Mouse (Mus musculus) left cerebral cortex, adult 11 months (tissue): ENCODE results near the gene Acot3.
"Not testable (repeated sequence)": the region's sequence is repeated elsewhere in the genome, so short reads cannot be mapped to it uniquely, and the experiment has no call there.

Source experiments
- DNase-seq: peaks from one replicate; pipeline ENCODE4 v3.0.0; 2022; ENCODE audit warnings: low spot score

The Acot3 gene

DNA sequence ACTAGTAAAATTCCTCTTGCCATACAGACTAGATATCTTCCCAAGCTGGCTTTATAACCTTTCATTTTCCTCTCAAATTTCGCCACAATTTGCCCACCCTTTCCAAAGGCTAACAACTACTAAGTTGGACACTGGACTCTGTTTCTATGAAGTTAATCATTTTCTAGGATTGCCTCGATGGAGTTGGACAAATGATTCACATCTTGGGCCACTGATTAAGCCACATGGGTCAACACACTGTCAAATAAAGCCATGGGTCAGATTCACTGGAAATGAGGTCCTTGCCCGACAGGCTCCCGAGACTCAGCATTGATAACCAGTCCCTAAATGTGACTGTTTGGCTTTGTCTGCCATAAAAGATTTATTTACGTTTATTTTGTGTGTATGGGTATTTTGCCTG, 9.7 kb upstream of the Acot3 start:
- no peak for DNase-seq

DNA sequence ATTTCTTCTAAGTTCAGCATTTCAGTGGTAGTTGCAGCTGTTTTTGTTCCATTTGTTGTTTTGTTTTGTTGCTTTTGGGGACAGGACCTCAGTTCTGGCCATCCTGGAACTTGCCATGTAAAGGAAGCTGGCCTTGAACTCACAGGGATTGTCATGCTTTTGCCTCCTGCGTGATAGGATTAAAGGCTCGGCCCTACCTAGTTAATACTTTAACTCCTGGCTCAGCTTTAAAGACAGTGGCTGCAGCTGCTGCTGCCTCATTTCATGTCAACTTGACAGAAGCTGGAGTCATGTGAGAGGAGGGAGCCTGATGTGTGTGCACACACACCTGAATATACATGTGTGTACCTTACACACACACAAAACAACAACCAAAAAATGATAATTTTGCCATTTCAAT, 7.9 kb upstream of the Acot3 start:
- no peak for DNase-seq

DNA sequence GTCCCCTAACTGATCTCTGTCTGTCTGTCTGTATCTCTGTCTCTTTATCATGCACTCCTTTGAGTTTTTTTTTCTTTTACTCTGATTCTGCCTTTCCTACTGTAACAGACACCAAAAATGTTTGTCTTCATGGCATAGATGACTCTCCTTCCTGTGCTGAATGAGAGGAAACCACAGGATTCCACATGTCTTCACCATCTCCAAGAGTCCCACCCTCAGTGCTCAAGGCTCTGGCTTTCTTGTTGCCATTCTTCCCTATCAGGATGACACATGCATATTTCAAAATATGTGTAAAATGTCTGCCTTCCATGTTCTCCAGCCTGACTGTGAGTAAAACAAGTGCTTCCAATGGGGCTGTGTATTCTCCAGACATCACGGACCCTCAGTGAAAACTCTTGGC, 5.0 kb upstream of the Acot3 start:
- no peak for DNase-seq

DNA sequence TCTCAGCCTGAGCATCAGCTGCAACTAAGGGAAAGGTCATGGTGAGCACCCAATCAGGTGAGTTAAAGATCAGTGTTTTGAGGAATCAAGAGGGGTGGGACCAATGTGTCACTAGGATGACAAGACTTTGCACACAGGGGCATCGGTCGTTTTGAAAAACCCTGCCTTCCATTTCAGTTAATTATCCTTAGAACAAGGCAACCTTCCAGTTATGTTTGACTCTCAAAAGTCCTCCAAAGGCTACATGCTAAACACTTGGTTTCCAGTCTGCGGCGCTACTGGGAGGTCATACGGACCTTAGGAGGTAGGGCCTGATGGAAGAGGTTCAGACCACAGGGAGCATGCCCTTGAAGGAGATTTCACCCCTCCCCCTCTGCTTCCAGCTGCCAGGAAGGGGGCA, 1.2 kb upstream of the Acot3 start:
- DNase-seq, result not testable (repeated sequence)

DNA sequence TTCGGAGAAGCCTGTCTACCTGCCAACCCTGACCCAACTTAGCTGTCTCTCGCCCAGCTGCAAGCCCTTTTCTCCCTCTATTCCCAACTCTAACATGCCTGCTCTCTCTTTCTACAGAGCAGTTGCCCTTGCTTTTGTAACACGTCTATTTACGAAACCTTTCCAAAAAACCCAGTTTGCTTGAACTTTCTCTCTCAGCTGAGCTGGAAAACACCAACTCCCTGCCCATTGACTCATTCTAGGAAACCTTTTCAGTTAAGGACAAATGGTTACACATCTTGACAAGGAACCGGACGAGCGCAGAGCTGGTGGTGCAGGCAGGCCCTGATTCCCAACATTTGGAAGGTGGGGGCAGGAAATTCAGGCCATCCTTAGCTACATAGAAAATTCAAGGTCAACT, 665 bp downstream of the Acot3 start:
- no peak for DNase-seq

DNA sequence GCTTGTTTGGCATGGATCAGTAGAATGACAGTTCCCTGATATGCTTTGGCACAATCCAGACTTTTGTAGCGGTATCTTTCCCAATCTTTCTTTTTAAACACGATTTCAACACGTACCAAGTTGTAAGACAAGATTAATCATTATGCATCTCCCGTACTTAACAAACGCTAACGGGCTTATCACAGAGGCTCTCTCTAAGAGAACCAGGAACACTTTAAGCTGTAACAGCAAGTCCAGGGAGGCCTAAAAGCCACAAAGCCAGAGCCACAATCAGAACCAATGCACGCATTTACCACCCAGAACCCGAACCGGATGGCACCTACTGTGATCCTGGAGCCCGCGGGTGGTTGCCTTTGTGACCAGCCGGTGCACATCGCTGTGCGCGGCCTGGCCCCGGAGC, 1.2 kb downstream of the Acot3 start:
- no peak for DNase-seq

DNA sequence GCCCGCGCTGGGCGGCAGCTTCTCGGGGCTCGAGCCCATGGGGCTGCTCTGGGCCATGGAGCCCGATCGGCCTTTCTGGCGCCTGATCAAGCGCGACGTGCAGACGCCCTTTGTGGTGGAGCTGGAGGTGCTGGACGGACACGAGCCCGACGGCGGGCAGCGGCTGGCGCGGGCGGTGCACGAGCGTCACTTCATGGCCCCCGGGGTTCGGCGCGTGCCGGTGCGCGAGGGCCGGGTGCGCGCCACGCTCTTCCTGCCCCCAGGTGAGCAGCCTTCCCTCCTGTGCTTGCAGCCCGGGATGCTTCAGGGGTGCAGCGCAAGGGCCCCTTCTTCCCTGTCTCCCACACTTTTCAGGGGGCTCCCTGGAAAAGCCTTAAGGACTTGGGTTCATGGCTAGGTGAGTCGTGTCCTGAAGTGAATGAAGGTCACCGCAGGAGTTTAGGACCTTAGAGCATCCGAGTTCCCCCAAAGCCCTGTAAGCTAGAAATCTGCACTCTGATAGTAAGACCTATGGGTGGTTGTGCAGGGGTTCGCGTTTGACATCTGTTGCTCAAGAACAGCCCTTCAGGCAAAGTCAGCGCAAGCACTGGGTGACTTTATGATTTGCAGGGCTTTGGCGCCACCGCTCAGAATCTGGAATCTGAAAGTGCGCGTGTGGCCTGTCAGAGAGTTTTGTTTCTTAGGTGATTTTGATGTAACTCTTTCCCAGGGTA, 1.9 kb downstream of the Acot3 start:
- DNase-seq, result no peak

DNA sequence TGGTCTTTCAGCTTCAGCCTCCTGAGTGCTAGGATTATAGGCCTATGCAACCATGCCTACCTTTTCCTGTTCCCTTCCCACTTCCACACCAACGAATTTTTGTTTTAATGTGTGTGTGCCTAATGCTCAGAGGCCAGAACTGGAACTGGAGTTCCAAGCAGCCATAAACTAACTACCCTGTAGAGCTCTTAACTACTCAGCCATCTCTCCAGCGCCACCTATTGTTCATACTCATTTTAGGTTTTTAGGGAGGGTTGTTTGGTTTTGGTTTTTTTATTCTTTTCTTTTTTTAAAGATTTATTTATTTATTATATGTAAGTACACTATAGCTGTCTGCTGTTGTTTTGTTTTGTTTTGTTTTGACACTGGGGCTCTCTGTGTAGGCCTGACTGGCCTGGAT, 9.0 kb downstream of the Acot3 start:
- no peak for DNase-seq

DNA sequence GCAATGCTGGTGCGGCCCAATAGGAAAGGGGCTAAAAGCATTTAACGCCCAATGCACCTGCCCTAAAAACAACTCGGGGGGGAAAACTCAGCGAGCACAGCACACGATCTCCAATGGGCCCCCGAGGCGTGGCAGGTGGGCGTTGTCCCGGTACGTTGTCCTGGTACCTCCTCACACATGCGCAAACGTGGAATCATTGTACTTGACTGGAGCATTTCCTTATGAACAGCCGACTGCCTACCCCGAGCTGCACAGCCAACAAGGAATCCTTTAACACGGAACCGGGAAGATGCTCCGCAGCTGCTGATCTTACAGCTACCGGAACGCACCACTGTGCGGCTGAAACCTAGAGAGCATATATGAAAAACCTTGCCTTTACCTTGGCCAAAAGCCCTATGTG, 10.4 kb downstream of the Acot3 start:
- DNase-seq, result no peak

DNA sequence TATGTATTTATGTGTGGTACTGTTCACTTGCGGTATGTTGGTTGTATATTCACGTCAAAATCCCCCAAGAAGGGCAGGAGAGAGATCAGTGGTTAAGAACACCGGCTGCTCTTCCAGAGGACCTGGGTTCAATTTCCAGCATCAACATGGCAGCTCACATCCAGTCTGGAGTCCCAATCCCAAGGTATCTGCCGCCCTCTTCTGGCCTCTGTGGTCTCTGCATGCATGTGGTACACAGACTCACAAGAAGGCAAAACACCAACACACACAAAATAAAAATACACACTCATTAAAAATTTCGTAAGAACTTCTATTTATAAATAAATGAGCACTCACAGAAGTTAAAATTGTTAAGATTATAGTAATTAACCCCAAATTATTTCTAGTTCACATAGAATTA, 11.3 kb downstream of the Acot3 start:
- DNase-seq, result no peak

DNA sequence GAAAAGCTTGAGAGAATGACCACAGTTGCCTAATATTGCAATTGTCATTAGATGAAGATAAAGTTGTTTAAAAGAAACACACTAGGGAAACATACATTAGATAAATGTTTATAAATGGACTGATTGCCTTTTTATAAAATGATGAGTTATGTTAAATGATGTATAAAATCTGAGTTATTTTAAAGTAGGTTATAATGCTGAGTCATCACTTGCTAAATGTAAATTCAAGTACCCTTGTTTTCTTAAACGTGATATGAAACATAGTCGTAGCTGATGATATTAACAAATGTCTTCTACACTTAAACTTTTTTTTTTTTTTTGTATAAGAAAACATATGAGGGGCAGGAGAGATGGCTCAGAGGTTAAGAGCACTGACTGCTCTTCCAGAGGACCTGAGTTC, 11.9 kb downstream of the Acot3 start:
- no peak for DNase-seq

DNA sequence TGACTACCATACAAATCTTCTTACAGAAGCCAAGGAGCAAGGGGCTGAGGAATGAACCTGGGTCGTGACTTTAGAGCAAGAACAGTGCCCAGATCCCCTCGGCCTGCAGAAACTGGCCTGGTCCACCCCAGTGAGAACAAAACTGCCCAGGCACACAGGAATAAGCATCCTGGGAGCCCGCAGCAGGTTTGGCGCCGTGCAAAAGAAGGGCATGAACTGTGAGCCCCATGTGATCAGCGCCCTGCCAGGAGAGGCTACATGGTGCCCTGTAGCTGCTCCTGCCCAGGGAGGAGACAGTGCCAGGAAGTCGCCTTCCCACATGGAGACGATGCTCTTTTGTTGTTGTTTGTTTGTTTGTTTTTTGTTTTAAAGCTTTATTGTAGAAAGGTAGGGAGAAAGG, 12.7 kb downstream of the Acot3 start:
- no peak for DNase-seq

DNA sequence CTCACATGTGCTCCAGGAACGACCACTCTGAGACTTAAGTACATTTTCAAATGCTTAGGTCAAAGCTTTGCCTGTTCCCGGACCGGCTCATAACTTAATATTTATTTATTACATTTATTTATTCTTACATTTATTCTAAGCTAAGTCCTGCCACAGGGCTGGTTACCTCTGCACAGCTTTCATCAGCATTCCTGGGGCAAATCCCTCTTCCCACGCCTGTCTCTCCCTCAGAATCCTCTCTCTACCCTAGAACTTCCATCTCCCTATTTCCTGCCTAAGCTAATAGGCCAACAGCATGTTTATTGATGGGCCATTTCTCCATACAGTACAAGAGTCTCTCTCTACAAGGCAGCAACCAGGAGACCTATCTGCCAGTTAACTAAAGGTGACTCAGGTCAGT, 15.8 kb downstream of the Acot3 start:
- DNase-seq, result no peak

DNA sequence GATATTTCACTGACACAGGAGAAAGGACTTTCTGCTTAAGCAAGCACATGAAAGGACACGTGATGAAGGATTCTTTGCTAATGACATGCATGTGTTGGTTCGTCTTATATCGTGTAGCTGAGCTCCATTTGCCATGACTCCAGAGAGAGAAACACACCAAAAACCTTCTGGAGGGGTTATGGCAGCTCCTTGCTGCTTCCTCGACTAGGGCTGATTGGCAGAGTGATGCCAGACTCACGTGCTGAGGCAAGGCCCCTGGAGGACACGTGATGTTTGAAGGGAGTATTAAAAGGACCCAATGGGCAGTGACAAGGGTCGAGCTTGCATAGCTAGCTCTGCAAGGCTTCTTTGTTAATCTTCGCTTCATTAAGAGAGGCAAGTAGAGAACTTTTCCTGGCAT, 16.4 kb downstream of the Acot3 start:
- DNase-seq, result no peak

DNA sequence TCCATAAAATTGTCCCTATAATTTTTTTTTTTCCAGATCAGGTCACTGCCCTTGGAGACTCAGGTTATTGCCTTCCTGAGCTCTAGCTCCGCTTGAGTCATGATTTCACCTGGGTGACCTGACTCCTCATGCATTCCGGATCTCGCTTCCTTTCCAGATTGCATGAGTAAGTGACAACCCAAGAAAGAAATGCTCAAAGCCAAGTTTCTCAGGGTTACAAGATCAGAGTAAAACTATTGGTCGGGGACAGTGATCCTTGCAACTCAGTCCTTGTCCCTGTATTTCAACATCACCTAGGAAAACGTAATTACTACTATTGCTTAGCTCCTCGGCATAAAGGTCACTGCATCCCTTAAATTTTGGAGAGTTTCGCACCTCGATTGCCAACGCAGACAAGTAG, 17.0 kb downstream of the Acot3 start, which contains the start of gene Acot5:
Gene Acot5 (plus strand): TSS at position 340 of the 400 bp plus-strand sequence.
- DNase-seq, result no peak

DNA sequence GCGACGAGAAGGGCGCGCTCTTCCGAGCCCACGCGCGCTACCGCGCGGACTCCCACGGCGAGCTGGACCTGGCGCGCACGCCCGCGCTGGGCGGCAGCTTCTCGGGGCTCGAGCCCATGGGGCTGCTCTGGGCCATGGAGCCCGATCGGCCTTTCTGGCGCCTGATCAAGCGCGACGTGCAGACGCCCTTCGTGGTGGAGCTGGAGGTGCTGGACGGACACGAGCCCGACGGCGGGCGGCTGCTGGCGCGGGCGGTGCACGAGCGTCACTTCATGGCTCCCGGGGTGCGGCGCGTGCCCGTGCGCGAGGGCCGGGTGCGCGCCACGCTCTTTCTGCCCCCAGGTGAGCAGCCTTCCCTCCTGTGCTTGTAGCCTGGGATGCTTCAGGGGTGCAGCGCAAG, 17.6 kb downstream of the Acot3 start:
- not testable (repeated sequence) for DNase-seq

DNA sequence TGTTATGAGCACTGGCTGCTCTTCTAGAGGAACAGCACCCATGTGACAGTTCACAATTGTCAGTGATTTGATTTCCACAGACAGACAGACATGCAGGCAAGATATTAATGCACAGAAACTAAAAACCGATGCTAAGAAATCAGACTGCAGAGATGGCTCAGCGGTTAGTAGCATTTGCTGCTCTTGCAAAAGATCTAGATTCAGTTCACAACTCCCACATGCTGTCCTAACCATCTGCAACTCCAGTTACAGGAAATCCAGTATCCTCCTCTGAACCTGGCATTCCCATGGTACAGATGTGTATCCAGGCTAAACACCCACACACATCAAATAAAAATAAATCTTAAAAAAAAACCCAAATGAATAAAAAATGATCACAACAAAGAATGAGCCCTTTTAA, 19.8 kb downstream of the Acot3 start:
- peak; percentile 28 for DNase-seq

DNA sequence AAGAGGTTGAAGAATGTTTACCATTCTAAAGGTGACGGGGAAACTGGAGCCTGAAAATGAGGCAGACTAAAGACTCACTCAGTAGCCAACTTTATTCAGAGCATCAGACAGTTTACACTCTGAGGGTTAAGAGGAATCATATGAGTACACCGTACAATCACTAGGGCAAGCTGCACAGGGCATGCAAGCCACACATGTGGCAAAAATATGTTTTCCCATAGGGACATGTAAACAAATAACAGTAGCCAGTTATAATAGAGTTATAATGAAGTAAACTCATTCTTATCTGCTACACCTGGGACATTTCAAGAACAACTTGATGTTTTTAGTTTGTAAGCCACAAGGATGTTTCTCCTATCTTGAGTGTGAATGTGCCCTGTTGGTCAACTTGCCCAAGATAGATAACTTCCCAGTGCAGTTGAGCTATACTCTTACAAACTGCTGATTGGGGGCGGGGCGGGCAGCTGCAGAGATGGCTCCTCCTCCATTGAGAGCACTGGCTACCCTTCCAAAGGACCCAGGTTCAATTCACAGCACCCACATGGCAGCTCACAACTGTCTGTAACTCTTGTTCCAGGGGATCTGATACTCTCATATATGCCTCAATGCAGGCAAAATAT, 25.5 kb downstream of the Acot3 start:
- no peak for DNase-seq

DNA sequence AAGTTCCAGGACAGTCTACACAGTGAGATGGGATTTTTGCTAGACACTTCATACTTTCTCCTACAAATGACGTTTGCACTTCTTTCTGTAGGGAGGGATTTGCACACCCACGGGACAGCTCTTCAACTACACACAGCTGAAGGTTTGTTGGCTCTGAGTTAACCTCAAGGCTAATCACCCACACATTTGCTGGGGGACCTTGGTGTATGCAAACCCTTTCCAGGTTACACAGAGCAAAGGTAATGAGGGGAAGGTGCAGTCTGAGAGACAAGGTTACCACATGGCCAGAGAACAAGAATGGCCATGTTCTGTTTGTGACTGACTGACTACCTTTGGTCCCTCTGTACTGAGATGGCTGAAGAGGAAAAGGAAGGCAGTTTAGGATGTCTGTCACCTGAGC, 31.9 kb downstream of the Acot3 start:
- DNase-seq, result no peak

DNA sequence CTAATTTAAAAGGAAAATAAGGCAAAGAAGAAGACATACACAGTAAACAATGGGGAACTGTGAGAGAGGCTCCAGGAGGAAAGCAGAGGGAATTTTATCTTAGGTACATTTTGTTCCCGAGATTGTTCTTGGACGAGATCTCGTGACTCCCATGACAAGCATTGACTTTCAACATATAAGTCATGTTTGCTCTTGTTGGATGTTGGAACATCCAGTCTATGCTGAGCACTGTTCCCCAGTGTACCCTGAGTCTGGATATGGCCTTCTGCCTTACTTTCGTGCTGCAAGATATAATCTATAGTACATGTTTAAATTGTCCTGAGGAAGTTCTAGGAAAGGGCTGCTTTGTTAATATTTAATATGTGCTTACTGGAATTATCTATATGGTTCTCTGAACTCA, 32.6 kb downstream of the Acot3 start:
- DNase-seq, result no peak

DNA sequence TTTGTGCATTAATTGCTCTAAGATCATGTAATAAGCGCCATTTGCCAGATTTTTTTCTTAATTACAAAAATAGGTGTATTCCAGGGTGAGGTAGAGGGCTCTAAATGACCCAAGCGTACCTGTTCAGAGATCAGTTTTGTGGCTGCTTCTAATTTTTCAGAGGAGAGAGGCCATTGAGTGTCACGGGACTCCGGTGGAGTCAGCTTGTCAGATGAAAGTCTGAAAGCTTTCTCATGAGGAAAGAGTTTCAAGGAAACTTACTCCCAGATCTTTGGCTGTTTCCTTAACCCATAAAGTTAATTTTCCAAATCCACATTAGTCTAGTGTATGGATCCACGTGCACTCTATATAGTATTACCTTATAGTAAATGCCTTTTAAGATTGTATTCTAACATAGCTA, 42.7 kb downstream of the Acot3 start:
- DNase-seq, result not testable (repeated sequence)

DNA sequence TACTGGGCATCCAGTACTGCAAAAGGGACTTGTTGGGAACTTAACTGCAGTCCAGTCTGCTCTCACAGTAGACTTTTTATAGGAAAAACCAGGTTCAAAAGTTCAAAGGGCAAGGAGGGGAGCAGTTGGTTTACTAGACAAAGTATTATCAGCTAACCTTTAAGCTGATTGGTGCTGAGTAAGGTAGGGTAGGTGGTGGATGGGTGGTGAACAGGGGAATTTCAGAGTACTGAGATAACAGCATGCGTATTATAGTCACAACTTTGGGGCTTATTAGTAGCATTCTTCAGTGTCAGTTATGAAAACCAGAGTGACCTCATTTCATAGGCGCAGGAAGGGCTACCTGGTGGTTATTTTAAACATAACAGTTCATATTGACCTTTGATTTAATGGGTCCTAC, 47.7 kb downstream of the Acot3 start:
- DNase-seq, result no peak

DNA sequence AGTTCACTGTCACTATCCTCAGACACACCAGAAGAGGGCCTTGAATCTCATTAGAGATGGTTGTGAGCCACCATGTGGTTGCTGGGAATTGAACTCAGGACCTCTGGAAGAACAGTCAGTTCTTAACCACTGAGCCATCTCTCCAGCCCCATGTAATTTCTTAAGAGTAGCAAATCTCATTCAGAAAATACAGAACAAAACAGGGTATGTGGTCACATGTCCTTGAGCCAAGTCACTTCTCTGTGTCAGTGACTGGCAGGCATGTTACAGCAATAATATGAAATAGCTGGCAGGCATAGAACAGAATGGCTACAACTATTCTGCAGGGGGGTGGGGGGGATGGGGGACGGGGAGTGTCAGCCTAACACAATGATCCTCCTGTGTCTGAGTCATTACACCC, 48.1 kb downstream of the Acot3 start:
- no peak for DNase-seq
